Mouse (Mus musculus): ENCODE results near the gene Ppp1r37.
"Not testable (repeated sequence)": the region's sequence is repeated elsewhere in the genome, so short reads cannot be mapped to it uniquely, and the experiment has no call there.

Ppp1r37 gene

GRCm38 (mm10) chr7:19531077-19531476 lies 31.8 kb downstream of the Ppp1r37 start:
- DNase-seq: no peak

GRCm38 (mm10) chr7:19525105-19525481 lies 37.8 kb downstream of the Ppp1r37 start:
- no peak for DNase-seq

- DNase-seq: no peak
Measured at GRCm38 (mm10) chr7:19524420-19525104, 38.3 kb downstream of the Ppp1r37 start.

- DNase-seq: no peak
Measured at GRCm38 (mm10) chr7:19523757-19524419, 39.0 kb downstream of the Ppp1r37 start.

- no peak for DNase-seq
Measured at GRCm38 (mm10) chr7:19523017-19523756, 39.7 kb downstream of the Ppp1r37 start.

GRCm38 (mm10) chr7:19520032-19520431 lies 42.8 kb downstream of the Ppp1r37 start:
- DNase-seq: no peak

- no peak for DNase-seq
Measured at GRCm38 (mm10) chr7:19517652-19518365, 45.1 kb downstream of the Ppp1r37 start, which contains the start of gene Nkpd1. TSS of gene Nkpd1 (plus strand) at chr7:19517838.

GRCm38 (mm10) chr7:19512353-19512752 lies 50.5 kb downstream of the Ppp1r37 start:
- DNase-seq: no peak

GRCm38 (mm10) chr7:19511934-19512333 lies 50.9 kb downstream of the Ppp1r37 start:
- DNase-seq: not testable (repeated sequence)

- DNase-seq: no peak
Measured at GRCm38 (mm10) chr7:19509786-19510185, 53.1 kb downstream of the Ppp1r37 start.

GRCm38 (mm10) chr7:19508924-19509568 lies 53.8 kb downstream of the Ppp1r37 start:
- no peak for DNase-seq

- peak; percentile 93 for DNase-seq
Measured at GRCm38 (mm10) chr7:19508150-19508923, 54.5 kb downstream of the Ppp1r37 start, which contains the start of the genes Bloc1s3 and Trappc6a. TSS of gene Bloc1s3 (minus strand) at chr7:19508367. TSS of gene Trappc6a (plus strand) at chr7:19508395.

- DNase-seq: no peak
Measured at GRCm38 (mm10) chr7:19507612-19507981, 55.3 kb downstream of the Ppp1r37 start.

GRCm38 (mm10) chr7:19506969-19507611 lies 55.8 kb downstream of the Ppp1r37 start:
- no peak for DNase-seq

GRCm38 (mm10) chr7:19506326-19506725 lies 56.5 kb downstream of the Ppp1r37 start:
- DNase-seq: no peak

GRCm38 (mm10) chr7:19503481-19504068 lies 59.3 kb downstream of the Ppp1r37 start:
- DNase-seq: no peak

- DNase-seq: peak; percentile 28
Measured at GRCm38 (mm10) chr7:19501658-19502057, 61.2 kb downstream of the Ppp1r37 start.

GRCm38 (mm10) chr7:19500420-19501363 lies 62.2 kb downstream of the Ppp1r37 start:
- no peak for DNase-seq

- DNase-seq: peak; percentile 39
Measured at GRCm38 (mm10) chr7:19498326-19498725, 64.5 kb downstream of the Ppp1r37 start.

GRCm38 (mm10) chr7:19496214-19496555 lies 66.7 kb downstream of the Ppp1r37 start:
- no peak for DNase-seq

Measured in kidney, adult 11 months (tissue).